Mouse (Mus musculus) kidney, adult 2 months (tissue): Measurements from ENCODE around the gene Clcf1.

Experiments used
- CTCF ChIP-seq: fragments of 200-500 bp; conservative IDR thresholded peaks from 2 replicates; pipeline ENCODE4 v1.5.1; 2011; ENCODE audit warnings: low read depth, mild to moderate bottlenecking, control low read depth, low read length, moderate library complexity, mixed read lengths; ENCODE audit not compliant: insufficient read depth, insufficient read length
- POLR2A ChIP-seq: fragments of 200-500 bp; IDR thresholded peaks from one replicate; pipeline ENCODE4 v1.6.1; 2011; ENCODE audit warnings: low read depth, low read length, control low read depth

DNA sequence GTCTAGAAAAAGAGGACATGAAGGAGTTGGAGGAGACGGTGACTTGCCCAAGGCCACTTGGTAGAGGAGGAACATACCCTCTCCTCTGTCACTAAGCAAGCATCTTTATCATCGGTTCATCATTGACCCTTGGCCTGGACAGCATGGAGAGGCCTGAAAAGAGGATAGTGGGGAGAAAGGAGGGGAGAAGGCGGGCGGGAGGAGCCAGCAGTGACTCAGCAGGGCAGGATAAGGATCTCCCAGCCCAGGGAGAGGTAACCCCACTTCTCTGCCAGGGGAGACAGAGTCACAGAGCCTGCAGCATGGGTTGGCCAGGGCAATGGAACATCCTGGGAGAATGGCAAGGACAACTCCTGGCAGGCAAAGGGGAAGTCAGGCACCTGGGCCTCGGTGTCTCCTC is 5.5 kb upstream of the Clcf1 start:
- TF ChIP-seq POLR2A = no peak
- no peak for TF ChIP-seq CTCF
